Mouse (Mus musculus): ENCODE measurements around the gene Slc30a4. TPM values are rescaled to one million over a fixed set of nuclear protein-coding genes. Genes with fewer than 3 reads are reported as not detected.

Slc30a4 gene
- polyA plus RNA-seq, 1 experiment from 2014 or later, result 3.3 TPM

- no peaks in the 10 kb centered on the region for H3K9me3 ChIP-seq (replicated peaks)
- no peaks in the 10 kb centered on the region for H3K4me1 ChIP-seq
- H3K27me3 ChIP-seq (ENCODE audit: low read depth, poor library complexity, severe bottlenecking), result peaks cover 11% of the 10 kb centered on the region; the same call in 1 of the 2 replicates
- no peak overlapping the region for H3K27ac ChIP-seq (replicated peaks)
- no peak overlapping the region for H3K4me3 ChIP-seq
- no peaks in the 10 kb centered on the region for H3K36me3 ChIP-seq
- WGBS, result 52% methylated on average over 5 of the region's 5 CpGs
- DNase-seq (ENCODE audit: low spot score), result no peak
Observed at GRCm38 (mm10) chr2:122667856-122668255, 34.6 kb downstream of the Slc30a4 start.

- Histone ChIP-seq H3K4me3 (no peak overlapping the region), H3K27ac (replicated peaks) (no peak overlapping the region), H3K4me1 (no peaks in the 10 kb centered on the region), H3K9me3 (replicated peaks) (no peaks in the 10 kb centered on the region), H3K27me3 (ENCODE audit: low read depth, poor library complexity, severe bottlenecking) (peaks cover 11% of the 10 kb centered on the region; the same call in 1 of the 2 replicates), H3K36me3 (no peaks in the 10 kb centered on the region)
- 50% methylated on average over 12 of the region's 12 CpGs for WGBS
- DNase-seq (ENCODE audit: low spot score), result peak; percentile 28
Observed at GRCm38 (mm10) chr2:122665973-122666875, 36.2 kb downstream of the Slc30a4 start.

GRCm38 (mm10) chr2:122665253-122665972 is 37.0 kb downstream of the Slc30a4 start:
- no peak for DNase-seq (ENCODE audit: low spot score)
- 61% methylated on average over 6 of the region's 6 CpGs for WGBS
- H3K4me3 ChIP-seq, result no peak overlapping the region
- no peak overlapping the region for H3K27ac ChIP-seq (replicated peaks)
- no peaks in the 10 kb centered on the region for H3K4me1 ChIP-seq
- peaks cover 11% of the 10 kb centered on the region; the same call in 1 of the 2 replicates for H3K27me3 ChIP-seq (ENCODE audit: low read depth, poor library complexity, severe bottlenecking)
- H3K36me3 ChIP-seq, result no peaks in the 10 kb centered on the region
- no peaks in the 10 kb centered on the region for H3K9me3 ChIP-seq (replicated peaks)

- Histone ChIP-seq H3K36me3 (no peaks in the 10 kb centered on the region), H3K9me3 (replicated peaks) (no peaks in the 10 kb centered on the region), H3K27me3 (ENCODE audit: low read depth, poor library complexity, severe bottlenecking) (no peaks in the 10 kb centered on the region), H3K4me1 (peaks cover 17% of the 10 kb centered on the region), H3K4me3 (no peak overlapping the region), H3K27ac (replicated peaks) (no peak overlapping the region)
- DNase-seq (ENCODE audit: low spot score), result no peak
- WGBS, result 84% methylated on average over 7 of the region's 7 CpGs
Observed at GRCm38 (mm10) chr2:122659825-122660224, 42.6 kb downstream of the Slc30a4 start.

GRCm38 (mm10) chr2:122657707-122658524 is 44.5 kb downstream of the Slc30a4 start:
- 89% methylated on average over 11 of the region's 11 CpGs for WGBS
- H3K36me3 ChIP-seq, result no peaks in the 10 kb centered on the region
- H3K4me1 ChIP-seq, result peaks cover 17% of the 10 kb centered on the region
- no peaks in the 10 kb centered on the region for H3K9me3 ChIP-seq (replicated peaks)
- no peaks in the 10 kb centered on the region for H3K27me3 ChIP-seq (ENCODE audit: low read depth, poor library complexity, severe bottlenecking)
- no peak for DNase-seq (ENCODE audit: low spot score)
- no peak overlapping the region for H3K27ac ChIP-seq (replicated peaks)
- no peak overlapping the region for H3K4me3 ChIP-seq

GRCm38 (mm10) chr2:122656767-122657166 is 45.7 kb downstream of the Slc30a4 start:
- DNase-seq (ENCODE audit: low spot score), result no peak
- Histone ChIP-seq H3K36me3 (no peaks in the 10 kb centered on the region), H3K4me1 (peaks cover 17% of the 10 kb centered on the region), H3K4me3 (no peak overlapping the region), H3K27ac (replicated peaks) (no peak overlapping the region), H3K27me3 (ENCODE audit: low read depth, poor library complexity, severe bottlenecking) (no peaks in the 10 kb centered on the region), H3K9me3 (replicated peaks) (no peaks in the 10 kb centered on the region)
- WGBS, result 61% methylated on average over 9 of the region's 9 CpGs

GRCm38 (mm10) chr2:122656052-122656451 is 46.4 kb downstream of the Slc30a4 start:
- WGBS, result 74% methylated on average over 2 of the region's 2 CpGs
- Histone ChIP-seq H3K4me3 (no peak overlapping the region), H3K4me1 (peaks cover 17% of the 10 kb centered on the region), H3K27ac (replicated peaks) (no peak overlapping the region), H3K36me3 (no peaks in the 10 kb centered on the region), H3K27me3 (ENCODE audit: low read depth, poor library complexity, severe bottlenecking) (no peaks in the 10 kb centered on the region), H3K9me3 (replicated peaks) (no peaks in the 10 kb centered on the region)
- no peak for DNase-seq (ENCODE audit: low spot score)

GRCm38 (mm10) chr2:122652096-122653084 is 50.1 kb downstream of the Slc30a4 start:
- no peaks in the 10 kb centered on the region for H3K9me3 ChIP-seq (replicated peaks)
- no peak overlapping the region for H3K4me3 ChIP-seq
- H3K36me3 ChIP-seq, result no peaks in the 10 kb centered on the region
- no peak overlapping the region for H3K27ac ChIP-seq (replicated peaks)
- peaks cover 13% of the 10 kb centered on the region for H3K4me1 ChIP-seq
- 77% methylated on average over 17 of the region's 17 CpGs for WGBS
- H3K27me3 ChIP-seq (ENCODE audit: low read depth, poor library complexity, severe bottlenecking), result no peaks in the 10 kb centered on the region
- DNase-seq (ENCODE audit: low spot score), result no peak

- WGBS, result 51% methylated on average over 5 of the region's 5 CpGs
- DNase-seq (ENCODE audit: low spot score), result no peak
- no peak overlapping the region for H3K27ac ChIP-seq (replicated peaks)
- H3K36me3 ChIP-seq, result peaks cover 12% of the 10 kb centered on the region
- no peaks in the 10 kb centered on the region; the same call in 1 of the 2 replicates for H3K4me1 ChIP-seq
- H3K4me3 ChIP-seq, result no peak overlapping the region
- no peaks in the 10 kb centered on the region for H3K9me3 ChIP-seq (replicated peaks)
- H3K27me3 ChIP-seq (ENCODE audit: low read depth, poor library complexity, severe bottlenecking), result peaks cover 32% of the 10 kb centered on the region
Observed at GRCm38 (mm10) chr2:122638673-122639072, 63.8 kb downstream of the Slc30a4 start.

- Histone ChIP-seq H3K27ac (replicated peaks) (no peak overlapping the region), H3K27me3 (ENCODE audit: low read depth, poor library complexity, severe bottlenecking) (peaks cover 32% of the 10 kb centered on the region), H3K36me3 (peaks cover 18% of the 10 kb centered on the region), H3K9me3 (replicated peaks) (no peaks in the 10 kb centered on the region), H3K4me1 (no peaks in the 10 kb centered on the region; the same call in 1 of the 2 replicates), H3K4me3 (peak overlapping the region; percentile 58)
- WGBS, result 38% methylated on average over 12 of the region's 12 CpGs
- no peak for DNase-seq (ENCODE audit: low spot score)
Observed at GRCm38 (mm10) chr2:122638029-122638428, 64.4 kb downstream of the Slc30a4 start.

GRCm38 (mm10) chr2:122637526-122637997 is 64.9 kb downstream of the Slc30a4 start:
- H3K27ac ChIP-seq (replicated peaks), result no peak overlapping the region
- no peaks in the 10 kb centered on the region for H3K9me3 ChIP-seq (replicated peaks)
- 1% methylated on average over 36 of the region's 36 CpGs for WGBS
- H3K27me3 ChIP-seq (ENCODE audit: low read depth, poor library complexity, severe bottlenecking), result peaks cover 32% of the 10 kb centered on the region
- peak overlapping the region; percentile 58 for H3K4me3 ChIP-seq
- H3K36me3 ChIP-seq, result peaks cover 23% of the 10 kb centered on the region
- peak; percentile 77 for DNase-seq (ENCODE audit: low spot score)
- H3K4me1 ChIP-seq, result no peaks in the 10 kb centered on the region; the same call in 1 of the 2 replicates
